Mouse (Mus musculus): Measurements from ENCODE around the gene Ergic1. TPM values are rescaled to one million over a fixed set of nuclear protein-coding genes. Genes with fewer than 3 reads are reported as not detected.

Ergic1 gene
- polyA plus RNA-seq, 1 experiment from 2014 or later, result 118 TPM

DNA sequence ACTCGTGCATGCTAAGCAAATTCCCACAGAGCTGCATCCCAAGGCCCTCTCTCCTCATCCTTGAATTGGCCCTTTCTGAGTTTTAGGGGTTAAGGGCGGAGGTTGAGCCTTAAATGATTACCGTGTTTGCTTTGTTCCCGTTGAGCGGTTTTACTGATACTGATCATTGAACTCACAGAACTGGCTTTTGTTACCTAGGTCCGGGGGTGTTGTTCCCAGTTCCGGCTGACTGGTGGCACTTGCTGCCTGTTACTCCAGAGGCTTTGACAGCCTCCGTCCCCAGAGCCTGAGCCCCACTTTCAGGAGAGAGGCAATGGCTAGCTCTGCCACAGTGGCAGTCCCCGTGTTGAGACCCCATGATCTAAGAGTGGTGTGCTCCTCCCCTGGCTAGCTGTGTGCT lies 3.1 kb downstream of the Ergic1 start:
- WGBS, result 61% methylated on average over 9 of the region's 9 CpGs
- no peak overlapping the region for H3K4me2 ChIP-seq (replicated peaks)
- no peaks in the 10 kb centered on the region for H3K9me3 ChIP-seq (replicated peaks)
- H3K36me3 ChIP-seq, result peaks cover 41% of the 10 kb centered on the region
- no peak for ATAC-seq (ENCODE audit: insufficient number of reproducible peaks, low FRiP score, low TSS enrichment, low read depth)
- no peak overlapping the region for H3K9ac ChIP-seq
- peaks cover 30% of the 10 kb centered on the region for H3K4me1 ChIP-seq
- H3K27ac ChIP-seq (replicated peaks), result no peak overlapping the region
- H3K27me3 ChIP-seq, result no peaks in the 10 kb centered on the region
- H3K4me3 ChIP-seq (replicated peaks), result no peak overlapping the region

DNA sequence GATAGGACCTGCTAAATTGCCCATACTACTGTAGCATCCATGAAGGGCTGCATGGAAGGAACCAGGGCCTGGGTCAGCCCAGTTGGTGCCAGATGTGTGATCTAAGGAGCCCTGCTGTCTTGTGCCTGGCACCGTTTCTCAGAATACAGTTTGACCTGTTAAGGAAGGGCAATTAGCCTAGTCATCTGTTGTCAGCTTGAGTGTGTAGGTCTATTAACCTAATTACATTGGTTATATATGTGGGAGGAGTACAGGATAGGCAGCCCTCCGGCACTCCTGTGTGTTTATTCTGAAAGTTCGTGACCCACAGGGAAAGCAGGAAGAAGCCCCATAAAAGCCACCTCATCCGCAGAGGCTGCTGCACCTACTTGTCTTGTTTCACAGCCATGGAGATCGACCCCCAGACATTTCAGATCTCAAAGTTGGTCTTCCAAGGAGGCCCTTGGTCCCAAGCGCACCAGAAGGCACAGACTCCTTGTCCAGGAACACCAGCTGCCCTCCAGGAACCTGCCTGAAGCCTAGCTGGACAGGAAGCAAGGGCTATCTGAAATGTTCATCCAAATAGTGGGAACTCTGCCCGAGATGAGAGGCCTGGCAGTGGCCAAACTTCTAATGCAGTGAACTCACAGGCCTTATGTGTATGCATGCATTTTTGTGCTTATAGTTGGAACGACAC lies 6.0 kb downstream of the Ergic1 start:
- H3K27me3 ChIP-seq, result no peaks in the 10 kb centered on the region
- no peak overlapping the region for H3K27ac ChIP-seq (replicated peaks)
- H3K4me1 ChIP-seq, result peaks cover 20% of the 10 kb centered on the region
- H3K4me2 ChIP-seq (replicated peaks), result no peak overlapping the region
- H3K9ac ChIP-seq, result no peak overlapping the region
- H3K4me3 ChIP-seq (replicated peaks), result no peak overlapping the region
- H3K9me3 ChIP-seq (replicated peaks), result no peaks in the 10 kb centered on the region
- ATAC-seq (ENCODE audit: insufficient number of reproducible peaks, low FRiP score, low TSS enrichment, low read depth), result no peak
- H3K36me3 ChIP-seq, result peaks cover 47% of the 10 kb centered on the region
- WGBS, result 79% methylated on average over 8 of the region's 8 CpGs

DNA sequence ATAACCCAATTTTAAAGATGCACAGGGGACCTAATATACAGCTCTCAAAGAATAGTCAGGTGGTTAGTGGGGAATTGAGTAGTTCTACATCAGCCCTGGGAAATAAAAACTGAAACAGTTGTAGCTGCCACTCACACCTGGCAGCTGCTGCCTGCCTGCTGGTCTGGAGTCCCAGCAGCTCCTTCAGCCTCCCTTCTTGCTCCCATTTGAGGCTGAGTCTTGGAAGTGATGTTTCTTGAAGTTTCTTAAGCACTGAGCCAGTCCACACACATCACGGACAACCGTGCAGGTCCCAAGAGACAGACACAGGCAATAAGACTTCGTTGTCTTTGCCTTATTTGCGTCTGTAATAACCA lies 6.5 kb downstream of the Ergic1 start:
- H3K4me1 ChIP-seq, result peaks cover 15% of the 10 kb centered on the region
- no peaks in the 10 kb centered on the region for H3K27me3 ChIP-seq
- no peak overlapping the region for H3K27ac ChIP-seq (replicated peaks)
- peaks cover 47% of the 10 kb centered on the region for H3K36me3 ChIP-seq
- H3K4me2 ChIP-seq (replicated peaks), result no peak overlapping the region
- no peak for ATAC-seq (ENCODE audit: insufficient number of reproducible peaks, low FRiP score, low TSS enrichment, low read depth)
- H3K9me3 ChIP-seq (replicated peaks), result no peaks in the 10 kb centered on the region
- no peak overlapping the region for H3K4me3 ChIP-seq (replicated peaks)
- WGBS, result 93% methylated on average over 4 of the region's 4 CpGs
- no peak overlapping the region for H3K9ac ChIP-seq

- Histone ChIP-seq H3K4me2 (replicated peaks) (no peak overlapping the region), H3K27ac (replicated peaks) (no peak overlapping the region), H3K27me3 (no peaks in the 10 kb centered on the region), H3K36me3 (peaks cover 38% of the 10 kb centered on the region), H3K4me3 (replicated peaks) (no peak overlapping the region), H3K9me3 (replicated peaks) (no peaks in the 10 kb centered on the region), H3K9ac (no peak overlapping the region), H3K4me1 (peaks cover 14% of the 10 kb centered on the region)
- 84% methylated on average over 4 of the region's 4 CpGs for WGBS
- ATAC-seq (ENCODE audit: insufficient number of reproducible peaks, low FRiP score, low TSS enrichment, low read depth), result no peak
Observed at GRCm38 (mm10) chr17:26569594-26570350, 8.5 kb downstream of the Ergic1 start.

DNA sequence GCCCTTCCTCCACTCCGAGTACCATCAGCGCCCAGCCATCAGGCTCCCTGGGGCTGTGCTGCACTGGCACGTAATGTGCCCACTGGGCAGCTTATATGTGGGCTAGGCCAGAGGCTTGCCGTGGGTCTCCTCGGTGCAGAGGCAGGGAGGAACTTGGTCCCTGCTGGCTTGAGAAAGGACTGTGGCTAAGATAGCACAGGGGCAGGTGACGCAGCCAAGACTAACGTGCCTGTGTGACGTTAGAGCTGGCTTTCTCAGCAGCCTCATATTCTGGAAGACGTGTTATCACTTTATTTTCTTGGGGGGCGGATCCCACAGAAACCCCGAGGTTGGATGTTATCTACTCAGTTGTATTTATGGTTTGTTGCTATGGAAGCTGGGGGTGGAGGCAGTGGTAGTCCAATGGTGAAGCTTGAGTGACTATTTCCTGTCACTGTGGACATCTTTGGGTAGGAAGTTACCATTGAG lies 9.4 kb downstream of the Ergic1 start:
- H3K4me1 ChIP-seq, result peaks cover 14% of the 10 kb centered on the region
- no peak overlapping the region for H3K4me2 ChIP-seq (replicated peaks)
- H3K9ac ChIP-seq, result no peak overlapping the region
- H3K27ac ChIP-seq (replicated peaks), result no peak overlapping the region
- 85% methylated on average over 11 of the region's 11 CpGs for WGBS
- no peaks in the 10 kb centered on the region for H3K9me3 ChIP-seq (replicated peaks)
- H3K36me3 ChIP-seq, result peaks cover 34% of the 10 kb centered on the region
- no peak for ATAC-seq (ENCODE audit: insufficient number of reproducible peaks, low FRiP score, low TSS enrichment, low read depth)
- H3K27me3 ChIP-seq, result no peaks in the 10 kb centered on the region
- no peak overlapping the region for H3K4me3 ChIP-seq (replicated peaks)

DNA sequence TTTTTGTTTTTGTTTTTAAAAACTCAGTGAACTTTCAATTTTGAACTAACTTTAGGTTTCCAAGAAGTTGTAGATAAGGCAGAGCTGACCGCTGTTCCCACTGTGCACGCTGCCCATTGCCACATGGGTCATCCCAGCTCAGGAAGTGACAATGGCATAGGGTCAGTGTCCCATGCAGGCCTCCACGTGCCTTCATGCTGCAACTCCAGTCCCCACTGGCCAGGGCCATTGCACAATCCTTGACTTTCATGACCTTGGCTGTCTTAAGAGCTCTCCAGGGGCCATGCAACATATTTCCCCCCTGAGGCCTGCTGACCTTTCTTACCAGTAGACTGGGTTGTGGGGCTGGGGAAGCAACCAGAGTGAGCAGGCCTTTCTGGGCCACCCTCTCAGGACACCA lies 10.1 kb downstream of the Ergic1 start:
- Histone ChIP-seq H3K36me3 (peaks cover 36% of the 10 kb centered on the region), H3K4me1 (peaks cover 19% of the 10 kb centered on the region), H3K9me3 (replicated peaks) (no peaks in the 10 kb centered on the region), H3K27ac (replicated peaks) (no peak overlapping the region), H3K27me3 (no peaks in the 10 kb centered on the region), H3K9ac (no peak overlapping the region), H3K4me2 (replicated peaks) (no peak overlapping the region), H3K4me3 (replicated peaks) (no peak overlapping the region)
- ATAC-seq (ENCODE audit: insufficient number of reproducible peaks, low FRiP score, low TSS enrichment, low read depth), result no peak
- 79% methylated on average over 3 of the region's 3 CpGs for WGBS

DNA sequence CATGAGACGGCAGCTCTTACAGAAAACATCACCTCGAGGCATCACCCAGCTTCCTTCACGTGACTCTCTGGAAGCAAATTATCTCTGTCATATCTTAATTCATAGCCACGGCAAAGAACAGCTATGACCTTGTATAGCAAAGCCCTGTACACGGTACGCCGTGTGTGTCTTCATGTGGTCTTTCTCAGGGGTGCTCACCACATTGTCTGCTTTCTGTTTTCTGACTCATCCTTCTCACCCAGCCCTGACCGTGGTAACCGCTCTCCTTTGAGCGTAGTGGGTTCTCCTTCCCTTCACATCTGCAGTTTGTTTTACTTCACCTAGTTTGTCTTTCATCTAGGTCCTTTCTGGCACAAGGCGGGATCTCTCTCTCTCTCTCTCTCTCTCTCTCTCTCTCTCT lies 11.0 kb downstream of the Ergic1 start:
- ATAC-seq (ENCODE audit: insufficient number of reproducible peaks, low FRiP score, low TSS enrichment, low read depth), result no peak
- no peak overlapping the region for H3K9ac ChIP-seq
- H3K4me3 ChIP-seq (replicated peaks), result no peak overlapping the region
- no peaks in the 10 kb centered on the region for H3K27me3 ChIP-seq
- H3K4me2 ChIP-seq (replicated peaks), result no peak overlapping the region
- H3K4me1 ChIP-seq, result peaks cover 28% of the 10 kb centered on the region
- H3K9me3 ChIP-seq (replicated peaks), result no peaks in the 10 kb centered on the region
- H3K36me3 ChIP-seq, result peaks cover 32% of the 10 kb centered on the region
- no peak overlapping the region for H3K27ac ChIP-seq (replicated peaks)
- WGBS, result 87% methylated on average over 11 of the region's 11 CpGs

DNA sequence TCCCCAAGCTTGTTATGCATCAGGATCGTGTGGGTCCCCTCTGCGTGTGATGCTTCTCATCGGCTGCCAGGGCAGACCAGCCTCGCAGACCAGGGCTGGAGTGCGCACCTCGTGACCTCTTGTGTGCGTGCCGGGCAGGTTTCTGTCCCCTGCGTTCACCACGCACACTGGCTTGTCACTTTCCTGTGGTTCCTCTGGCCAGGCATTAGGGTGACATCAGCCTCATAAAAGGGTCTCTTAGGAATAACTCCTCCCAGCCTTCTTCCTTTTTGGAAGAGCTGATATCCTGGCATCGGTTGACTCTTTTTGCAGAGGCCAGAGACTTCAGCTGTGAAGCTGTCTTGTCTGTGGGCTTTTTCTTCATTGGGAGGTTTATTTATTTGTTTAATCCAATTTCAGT lies 12.8 kb downstream of the Ergic1 start:
- Histone ChIP-seq H3K9me3 (replicated peaks) (no peaks in the 10 kb centered on the region), H3K9ac (no peak overlapping the region), H3K36me3 (peaks cover 26% of the 10 kb centered on the region; the same call in 1 of the 2 replicates), H3K27ac (replicated peaks) (no peak overlapping the region), H3K4me1 (peaks cover 29% of the 10 kb centered on the region), H3K4me3 (replicated peaks) (no peak overlapping the region), H3K4me2 (replicated peaks) (no peak overlapping the region), H3K27me3 (no peaks in the 10 kb centered on the region)
- WGBS, result 89% methylated on average over 11 of the region's 11 CpGs
- no peak for ATAC-seq (ENCODE audit: insufficient number of reproducible peaks, low FRiP score, low TSS enrichment, low read depth)

DNA sequence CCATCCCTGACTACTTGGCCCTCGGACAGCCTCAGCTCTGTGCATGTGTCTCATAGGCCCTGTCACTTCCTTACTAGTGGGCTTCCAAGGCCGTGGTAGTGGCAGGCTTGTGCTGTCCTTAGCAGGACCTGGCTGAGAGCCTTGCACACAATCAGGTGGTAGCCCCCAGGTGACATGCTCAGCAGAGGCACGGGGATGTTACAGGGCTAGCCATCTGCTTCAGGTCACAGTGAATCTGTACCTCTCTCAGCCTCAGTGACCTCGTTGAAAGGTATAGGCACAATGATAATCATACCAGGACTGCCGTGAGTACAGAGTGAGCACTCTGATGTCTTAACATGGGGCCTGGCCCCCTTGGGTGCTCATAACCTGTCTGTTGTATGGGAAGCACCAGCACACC lies 13.4 kb downstream of the Ergic1 start:
- ATAC-seq (ENCODE audit: insufficient number of reproducible peaks, low FRiP score, low TSS enrichment, low read depth), result no peak
- H3K27ac ChIP-seq (replicated peaks), result no peak overlapping the region
- no peaks in the 10 kb centered on the region for H3K9me3 ChIP-seq (replicated peaks)
- H3K9ac ChIP-seq, result no peak overlapping the region
- peaks cover 20% of the 10 kb centered on the region; the same call in 1 of the 2 replicates for H3K36me3 ChIP-seq
- H3K4me1 ChIP-seq, result peaks cover 29% of the 10 kb centered on the region
- no peaks in the 10 kb centered on the region for H3K27me3 ChIP-seq
- WGBS, result 83% methylated on average over 5 of the region's 5 CpGs
- H3K4me3 ChIP-seq (replicated peaks), result no peak overlapping the region
- H3K4me2 ChIP-seq (replicated peaks), result no peak overlapping the region

DNA sequence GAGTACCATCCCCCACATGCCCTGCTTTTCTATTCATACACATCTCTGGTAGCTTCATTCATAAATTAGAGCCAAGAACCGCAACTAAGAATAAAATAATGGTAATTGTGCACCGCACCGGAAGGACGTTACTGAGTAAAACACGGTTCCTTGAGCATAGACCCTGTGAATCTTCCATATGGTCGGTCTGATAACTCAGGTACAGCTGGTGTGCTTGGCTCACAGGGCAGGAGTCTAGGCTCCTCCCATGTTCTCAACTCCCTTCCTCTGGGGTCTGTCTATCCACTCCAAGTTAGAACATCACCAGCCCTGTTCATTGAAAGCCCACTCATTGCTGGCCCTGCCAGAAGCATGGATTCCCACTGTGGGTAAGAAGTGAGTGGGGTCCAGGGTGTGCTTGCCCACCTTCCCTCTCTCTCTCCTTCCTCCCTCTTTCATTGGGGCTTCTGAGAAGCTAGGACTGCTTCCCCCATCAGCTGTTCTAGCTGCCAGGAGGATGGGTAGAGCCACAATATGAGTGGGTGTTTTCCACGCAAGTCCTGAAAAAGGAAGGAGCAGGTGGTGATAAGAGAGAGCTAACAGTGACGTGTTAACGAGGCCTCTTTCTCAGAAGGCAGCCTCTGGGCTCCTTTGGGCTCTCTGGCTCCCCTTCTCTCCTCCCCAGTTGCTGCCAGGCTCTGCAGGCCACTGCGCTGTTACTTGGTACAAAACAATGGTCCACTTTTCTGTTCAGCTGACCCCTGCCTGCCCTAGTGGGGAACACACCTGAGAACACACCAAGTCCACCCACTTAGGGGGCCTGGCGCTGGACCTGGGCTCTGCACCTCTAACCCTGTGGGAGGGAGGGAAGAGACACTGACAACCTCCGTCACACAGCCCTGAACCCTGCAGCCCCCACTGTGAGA lies 14.7 kb downstream of the Ergic1 start:
- H3K27ac ChIP-seq (replicated peaks), result no peak overlapping the region
- no peak for ATAC-seq (ENCODE audit: insufficient number of reproducible peaks, low FRiP score, low TSS enrichment, low read depth)
- no peaks in the 10 kb centered on the region for H3K9me3 ChIP-seq (replicated peaks)
- H3K4me3 ChIP-seq (replicated peaks), result no peak overlapping the region
- peaks cover 17% of the 10 kb centered on the region; the same call in 1 of the 2 replicates for H3K36me3 ChIP-seq
- H3K4me2 ChIP-seq (replicated peaks), result no peak overlapping the region
- H3K27me3 ChIP-seq, result no peaks in the 10 kb centered on the region
- H3K9ac ChIP-seq, result no peak overlapping the region
- H3K4me1 ChIP-seq, result peaks cover 29% of the 10 kb centered on the region
- 84% methylated on average over 12 of the region's 12 CpGs for WGBS

DNA sequence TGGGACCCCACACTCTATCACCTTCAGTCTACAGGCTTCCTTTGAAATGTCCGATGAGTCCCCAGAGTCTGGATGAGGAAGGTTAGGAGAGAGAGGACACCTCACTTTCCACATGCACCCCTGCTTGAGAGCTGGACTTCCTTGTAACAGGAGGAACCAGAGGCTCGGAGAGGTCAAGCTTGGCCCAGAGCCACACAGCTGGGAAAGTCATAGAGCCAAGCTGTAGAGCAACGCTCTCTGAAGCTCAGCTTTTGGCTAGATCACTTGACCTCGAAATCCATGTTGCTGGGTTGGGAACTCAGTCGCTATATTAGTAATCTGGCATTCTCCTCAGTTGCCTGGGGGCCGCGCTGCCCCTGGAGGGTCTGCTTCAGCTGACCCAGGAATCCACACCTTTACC lies 15.5 kb downstream of the Ergic1 start:
- Histone ChIP-seq H3K27ac (replicated peaks) (no peak overlapping the region), H3K9ac (no peak overlapping the region), H3K4me1 (peaks cover 33% of the 10 kb centered on the region), H3K9me3 (replicated peaks) (no peaks in the 10 kb centered on the region), H3K4me3 (replicated peaks) (no peak overlapping the region), H3K27me3 (no peaks in the 10 kb centered on the region), H3K36me3 (peaks cover 17% of the 10 kb centered on the region; the same call in 1 of the 2 replicates), H3K4me2 (replicated peaks) (no peak overlapping the region)
- ATAC-seq (ENCODE audit: insufficient number of reproducible peaks, low FRiP score, low TSS enrichment, low read depth), result no peak
- 82% methylated on average over 7 of the region's 7 CpGs for WGBS

Measured in embryonic facial prominence, embryonic 15.5 days (tissue).